Mouse (Mus musculus): ENCODE measurements at regions not wholly inside any gene's neighbourhood (a gene's known extent, or its start where the extent isn't known, plus 50 kb on each side); places are given as distances from the start of the nearest gene placed in this dataset.

DNA sequence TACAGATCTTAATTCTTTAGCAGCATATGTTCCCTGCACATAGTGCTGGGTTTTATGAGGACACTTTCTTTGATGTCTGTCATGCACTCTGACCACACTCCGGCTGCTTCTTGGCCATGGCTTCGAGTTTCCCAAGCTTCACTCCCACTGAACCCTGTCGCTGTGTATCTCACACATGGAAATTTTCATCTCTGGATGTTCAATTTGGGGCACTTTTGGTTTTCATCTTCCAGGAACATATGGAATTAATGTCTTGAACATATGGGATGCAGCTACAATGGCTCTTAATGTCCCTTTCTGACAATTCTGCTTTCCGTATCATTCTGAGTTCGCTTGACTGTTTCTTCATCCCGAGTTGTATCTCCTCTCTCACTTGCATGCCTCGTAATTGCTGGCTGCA is 462.8 kb downstream of the Tbc1d22a start:
- no peak for TF ChIP-seq CTCF (IDR thresholded peaks at IDR 0.05; ENCODE audit: borderline replicate concordance, insufficient read depth, low read length)
- no peak for TF ChIP-seq POLR2A (IDR thresholded peaks at IDR 0.05; ENCODE audit: low read depth, low read length)
